Mouse (Mus musculus) forebrain, embryonic 15.5 days (tissue): Measurements from ENCODE around the gene Srcin1. TPM values are rescaled to one million over a fixed set of nuclear protein-coding genes. Genes with fewer than 3 reads are reported as not detected.

Experiments used
- ATAC-seq: fragments of 200-750 bp; cut with Nextera tagmentation; replicated peaks from 2 replicates; pipeline ENCODE4 v1.8.0; 2017; ENCODE audit warnings: mild to moderate bottlenecking, moderate TSS enrichment, moderate library complexity
- H3K27ac ChIP-seq: fragments of 300-500 bp; sonication (generic); replicated peaks from 2 replicates; pipeline ENCODE4 v1.5.1; 2015; ENCODE audit warnings: mild to moderate bottlenecking, inconsistent platforms
- H3K27me3 ChIP-seq: fragments of 300-500 bp; sonication (generic); 2 replicates; pipeline ENCODE4 v1.6.1; 2015; ENCODE audit warnings: inconsistent platforms
- H3K36me3 ChIP-seq: fragments of 300-500 bp; sonication (generic); 2 replicates; pipeline ENCODE4 v1.6.1; 2015; ENCODE audit warnings: mild to moderate bottlenecking, inconsistent platforms
- H3K4me1 ChIP-seq: fragments of 300-500 bp; sonication (generic); 2 replicates; pipeline ENCODE4 v1.6.1; 2015; ENCODE audit warnings: inconsistent platforms
- H3K4me2 ChIP-seq: fragments of 300-500 bp; sonication (generic); replicated peaks from 2 replicates; pipeline ENCODE4 v1.6.1; 2015; ENCODE audit warnings: mild to moderate bottlenecking, inconsistent platforms
- H3K4me3 ChIP-seq: fragments of 300-500 bp; sonication (generic); 2 replicates; pipeline ENCODE4 v1.5.1; 2015; ENCODE audit warnings: mild to moderate bottlenecking, inconsistent platforms
- H3K9ac ChIP-seq: fragments of 300-500 bp; sonication (generic); replicated peaks from 2 replicates; pipeline ENCODE4 v1.6.1; 2015; ENCODE audit warnings: mild to moderate bottlenecking, inconsistent platforms
- H3K9me3 ChIP-seq: fragments of 300-500 bp; sonication (generic); 2 replicates; pipeline ENCODE4 v1.6.1; 2016; ENCODE audit warnings: inconsistent platforms
- WGBS: fragments of 180-500 bp; shearing (Covaris S2); methylation state at CpG from one replicate; pipeline ENCODE4 v1.1.7; 2015; ENCODE audit warnings: mixed read lengths; 5-methylcytosine and 5-hydroxymethylcytosine counted together
- polyA plus RNA-seq: library from polyadenylated mRNA; unstranded; fragments of >200 nt; fragmentation: Nextera tagmentation; extraction: Ambion mirVana; gene quantifications from 2 replicates; pipeline ENCODE4 v1.2.1, GENCODE M21; 2015

The Srcin1 gene
- polyA plus RNA-seq, 1 experiment from 2014 or later, result 10.8 TPM

- no peak overlapping the region for H3K9ac ChIP-seq
- no peak for ATAC-seq
- no peaks in the 10 kb centered on the region for H3K27me3 ChIP-seq
Observed at GRCm38 (mm10) chr11:97566551-97566950, 9.4 kb downstream of the Srcin1 start.

GRCm38 (mm10) chr11:97563730-97564129 is 12.3 kb downstream of the Srcin1 start:
- H3K9ac ChIP-seq, result no peak overlapping the region
- ATAC-seq, result no peak
- peaks cover 88% of the 10 kb centered on the region for H3K4me1 ChIP-seq
- H3K4me3 ChIP-seq, result no peak overlapping the region
- 29% methylated on average over 14 of the region's 14 CpGs for WGBS
- no peak overlapping the region for H3K4me2 ChIP-seq
- no peaks in the 10 kb centered on the region for H3K36me3 ChIP-seq
- H3K27ac ChIP-seq, result no peak overlapping the region
- H3K27me3 ChIP-seq, result no peaks in the 10 kb centered on the region
- H3K9me3 ChIP-seq, result no peaks in the 10 kb centered on the region

More at GRCm38 (mm10) chr11:97566551-97566950, 9.4 kb downstream of the Srcin1 start:
- Histone ChIP-seq H3K4me1 (peaks cover 88% of the 10 kb centered on the region), H3K27ac (no peak overlapping the region), H3K4me2 (no peak overlapping the region), H3K4me3 (no peak overlapping the region), H3K9me3 (no peaks in the 10 kb centered on the region), H3K36me3 (no peaks in the 10 kb centered on the region)
- 18% methylated on average over 13 of the region's 13 CpGs for WGBS

GRCm38 (mm10) chr11:97562536-97562935 is 13.4 kb downstream of the Srcin1 start:
- H3K9ac ChIP-seq, result no peak overlapping the region
- H3K9me3 ChIP-seq, result no peaks in the 10 kb centered on the region
- H3K27ac ChIP-seq, result no peak overlapping the region
- ATAC-seq, result no peak
- no peaks in the 10 kb centered on the region for H3K27me3 ChIP-seq
- no peak overlapping the region for H3K4me3 ChIP-seq
- no peak overlapping the region for H3K4me2 ChIP-seq
- no peaks in the 10 kb centered on the region for H3K36me3 ChIP-seq
- WGBS, result 66% methylated on average over 3 of the region's 3 CpGs
- peaks cover 87% of the 10 kb centered on the region for H3K4me1 ChIP-seq

- H3K27ac ChIP-seq, result peak overlapping the region; percentile 47
- no peak overlapping the region for H3K4me3 ChIP-seq
- H3K36me3 ChIP-seq, result no peaks in the 10 kb centered on the region
- H3K9ac ChIP-seq, result peak overlapping the region; percentile 25
- H3K4me1 ChIP-seq, result peaks cover 80% of the 10 kb centered on the region
- H3K4me2 ChIP-seq, result no peak overlapping the region
- ATAC-seq, result no peak
- no peaks in the 10 kb centered on the region for H3K9me3 ChIP-seq
- no peaks in the 10 kb centered on the region for H3K27me3 ChIP-seq
- 27% methylated on average over 17 of the region's 17 CpGs for WGBS
Observed at GRCm38 (mm10) chr11:97560210-97560963, 15.6 kb downstream of the Srcin1 start.

- Histone ChIP-seq H3K9me3 (no peaks in the 10 kb centered on the region), H3K27ac (no peak overlapping the region), H3K9ac (no peak overlapping the region), H3K27me3 (no peaks in the 10 kb centered on the region), H3K4me2 (no peak overlapping the region), H3K36me3 (no peaks in the 10 kb centered on the region), H3K4me1 (peaks cover 71% of the 10 kb centered on the region), H3K4me3 (no peak overlapping the region)
- ATAC-seq, result no peak
- WGBS, result 28% methylated on average over 4 of the region's 4 CpGs
Observed at GRCm38 (mm10) chr11:97559549-97559948, 16.4 kb downstream of the Srcin1 start.

- Histone ChIP-seq H3K36me3 (no peaks in the 10 kb centered on the region), H3K4me1 (peaks cover 64% of the 10 kb centered on the region), H3K4me3 (no peak overlapping the region), H3K9me3 (no peaks in the 10 kb centered on the region), H3K27ac (no peak overlapping the region), H3K9ac (no peak overlapping the region), H3K4me2 (no peak overlapping the region), H3K27me3 (no peaks in the 10 kb centered on the region)
- ATAC-seq, result no peak
- WGBS, result 46% methylated on average over 4 of the region's 4 CpGs
Observed at GRCm38 (mm10) chr11:97557885-97558284, 18.1 kb downstream of the Srcin1 start.

GRCm38 (mm10) chr11:97556569-97557408 is 19.2 kb downstream of the Srcin1 start:
- 13% methylated on average over 7 of the region's 7 CpGs for WGBS
- Histone ChIP-seq H3K27ac (no peak overlapping the region), H3K9ac (no peak overlapping the region), H3K27me3 (no peaks in the 10 kb centered on the region), H3K4me1 (peaks cover 73% of the 10 kb centered on the region), H3K9me3 (no peaks in the 10 kb centered on the region), H3K4me3 (no peak overlapping the region), H3K36me3 (no peaks in the 10 kb centered on the region), H3K4me2 (no peak overlapping the region)
- no peak for ATAC-seq

- no peak overlapping the region for H3K9ac ChIP-seq
- no peak overlapping the region for H3K27ac ChIP-seq
- H3K4me3 ChIP-seq, result no peak overlapping the region
- peaks cover 7% of the 10 kb centered on the region; the same call in 1 of the 2 replicates for H3K36me3 ChIP-seq
- ATAC-seq, result no peak
- no peak overlapping the region for H3K4me2 ChIP-seq
- no peaks in the 10 kb centered on the region for H3K9me3 ChIP-seq
- H3K27me3 ChIP-seq, result no peaks in the 10 kb centered on the region
- WGBS, result 47% methylated on average over 6 of the region's 6 CpGs
- peaks cover 66% of the 10 kb centered on the region for H3K4me1 ChIP-seq
Observed at GRCm38 (mm10) chr11:97555144-97555543, 20.8 kb downstream of the Srcin1 start.

- Histone ChIP-seq H3K9ac (no peak overlapping the region), H3K36me3 (peaks cover 7% of the 10 kb centered on the region; the same call in 1 of the 2 replicates), H3K9me3 (no peaks in the 10 kb centered on the region), H3K4me2 (no peak overlapping the region), H3K27me3 (no peaks in the 10 kb centered on the region), H3K4me3 (no peak overlapping the region), H3K27ac (no peak overlapping the region), H3K4me1 (peaks cover 43% of the 10 kb centered on the region)
- ATAC-seq, result no peak
- 22% methylated on average over 8 of the region's 8 CpGs for WGBS
Observed at GRCm38 (mm10) chr11:97552151-97552550, 23.8 kb downstream of the Srcin1 start.

GRCm38 (mm10) chr11:97548757-97549156 is 27.2 kb downstream of the Srcin1 start:
- Histone ChIP-seq H3K4me3 (no peak overlapping the region), H3K4me1 (peaks cover 51% of the 10 kb centered on the region), H3K27ac (no peak overlapping the region), H3K27me3 (no peaks in the 10 kb centered on the region), H3K9me3 (no peaks in the 10 kb centered on the region), H3K4me2 (no peak overlapping the region), H3K36me3 (peaks cover 7% of the 10 kb centered on the region; the same call in 1 of the 2 replicates), H3K9ac (no peak overlapping the region)
- WGBS, result 56% methylated on average over 8 of the region's 8 CpGs
- ATAC-seq, result no peak

- Histone ChIP-seq H3K27ac (no peak overlapping the region), H3K9ac (no peak overlapping the region), H3K36me3 (peaks cover 7% of the 10 kb centered on the region; the same call in 1 of the 2 replicates), H3K4me1 (peaks cover 53% of the 10 kb centered on the region), H3K27me3 (no peaks in the 10 kb centered on the region), H3K9me3 (no peaks in the 10 kb centered on the region), H3K4me2 (no peak overlapping the region), H3K4me3 (no peak overlapping the region)
- 70% methylated on average over 12 of the region's 12 CpGs for WGBS
- no peak for ATAC-seq
Observed at GRCm38 (mm10) chr11:97547957-97548706, 27.9 kb downstream of the Srcin1 start.
